Mouse (Mus musculus): ENCODE data around the gene Samhd1.

GRCm38 (mm10) chr2:157072316-157072990, 62.6 kb downstream of the Samhd1 start:
- TF ChIP-seq POLR2A (IDR thresholded peaks at IDR 0.05; ENCODE audit: low read depth, low read length): no peak
- TF ChIP-seq CTCF (IDR thresholded peaks at IDR 0.05; ENCODE audit: borderline replicate concordance, insufficient read depth, low read length): no peak
